In genomic region chr7:44435796-44436195, GRCm38 (mm10) we compare ENCODE assay signal across 16 mouse cellular contexts.
DNase-seq lines count a peak whose midpoint lies in the region; ATAC-seq lines count a peak whose summit lies in the region.
"Had no signal": no experiment of that assay in that cellular context is flagged by ENCODE, and none has a peak within 500 bp of the region (broad histone marks: within the 10 kb centered on the region; RNA-seq: fewer than 3 reads in every experiment).

No protein-coding gene starts in this region.

- ATAC-seq in cerebellum, adult (ENCODE audit: insufficient number of reproducible peaks, low FRiP score, low TSS enrichment), result peak; percentile 27; the same call in 1 of the 2 replicates
- ATAC-seq: CD4-positive, CD25-positive, alpha-beta regulatory T cell, adult 4 months; forebrain, embryonic 15.5 days; hindbrain, embryonic 16.5 days; inflammation-experienced regulatory T-cells, adult 6 months had no signal

- no peak for DNase-seq in cerebellum, postnatal 10 days
- DNase-seq in brain, adult 2 months (ENCODE audit: low read depth, low spot score), result peak; percentile 70
- DNase-seq in cerebellum, adult 8-10 months, result peak; percentile 56
- peak; percentile 60 to 66 for DNase-seq in cerebellum, postnatal 25 days
- no peak for DNase-seq in c-Kit-positive CD71-positive TER-119-positive erythroid progenitor cells, embryonic 14.5 days (ENCODE audit: low spot score)
- no peak for DNase-seq in spleen, adult 18-20 months
- DNase-seq: adrenal gland, postnatal 14 days; B cell, adult 2 months; gastrocnemius, postnatal 14 days; kidney, adult 11 months; kidney, adult 9 months had no signal

Comparison
In these comparisons a context has a peak if more than half of its experiments do, and no peak if none do; other contexts are left out.
1. DNase-seq: peak in brain, adult 2 months (single experiment), cerebellum, adult 8-10 months (single experiment) and cerebellum, postnatal 25 days (2 of 2); none in cerebellum, postnatal 10 days (0 of 2), c-Kit-positive CD71-positive TER-119-positive erythroid progenitor cells, embryonic 14.5 days (single experiment) and spleen, adult 18-20 months (0 of 2).